Mouse (Mus musculus) ES-E14 (cell line): Measurements from ENCODE around the gene Mrpl41. TPM values are rescaled to one million over a fixed set of nuclear protein-coding genes. Genes with fewer than 3 reads are reported as not detected.
A peak's percentile ranks its signal among the peaks of the same experiment; 100 is the strongest.

Experiments
- DNase-seq: peaks from one replicate; pipeline ENCODE4 v3.0.0-alpha.2; 2013; ENCODE audit warnings: low read depth, low spot score
- H3K27ac ChIP-seq: 2 replicates; pipeline ENCODE4 v1.5.1; 2012; ENCODE audit warnings: low read depth, mild to moderate bottlenecking, low read length, moderate library complexity, mixed read lengths; ENCODE audit not compliant: poor library complexity, insufficient read depth, severe bottlenecking
- H3K36me3 ChIP-seq: 2 replicates; pipeline ENCODE4 v1.6.1; 2012; ENCODE audit warnings: mild to moderate bottlenecking, low read length, moderate library complexity, mixed read lengths; ENCODE audit not compliant: control insufficient read depth, poor library complexity, insufficient read depth, severe bottlenecking
- H3K4me1 ChIP-seq, 2 experiments: fragments of 150-350 bp in 1 of 2; sonication (generic) in 1 of 2; 2 replicates each; pipeline ENCODE4 v1.6.1; 2012; ENCODE audit warnings: low read length in 2 of 2, mild to moderate bottlenecking in 1 of 2, mixed read lengths in 1 of 2; ENCODE audit not compliant: control insufficient read depth in 2 of 2, insufficient read depth in 2 of 2, poor library complexity in 1 of 2
- H3K4me3 ChIP-seq, 2 experiments: fragments of 150-350 bp in 1 of 2; sonication (generic) in 1 of 2; 2 replicates each; pipeline ENCODE4 v1.5.1; 2012; ENCODE audit warnings: low read length in 2 of 2, low read depth in 1 of 2, mild to moderate bottlenecking in 1 of 2, mixed read lengths in 1 of 2; ENCODE audit not compliant: insufficient read depth in 1 of 2, poor library complexity in 1 of 2, severe bottlenecking in 1 of 2
- H3K9ac ChIP-seq: 2 replicates; pipeline ENCODE4 v1.6.1; 2012; ENCODE audit warnings: low read depth, mild to moderate bottlenecking, low read length, mixed read lengths; ENCODE audit not compliant: poor library complexity, insufficient read depth, severe bottlenecking
- H3K9me3 ChIP-seq: fragments of 150-350 bp; sonication (generic); 2 replicates; pipeline ENCODE4 v1.6.1; 2012; ENCODE audit warnings: low read depth, mild to moderate bottlenecking, low read length; ENCODE audit not compliant: control insufficient read depth, insufficient read depth
- CHD2 ChIP-seq: IDR thresholded peaks from 2 replicates; pipeline ENCODE4 v1.6.1; 2014; ENCODE audit warnings: mild to moderate bottlenecking, low read depth, low read length, inconsistent platforms
- HCFC1 ChIP-seq: IDR thresholded peaks from 2 replicates; pipeline ENCODE4 v1.6.1; 2012; ENCODE audit warnings: low read length, inconsistent platforms, borderline replicate concordance; ENCODE audit not compliant: insufficient read depth
- MAFK ChIP-seq: IDR thresholded peaks from 2 replicates; pipeline ENCODE4 v1.6.1; 2014; ENCODE audit warnings: mild to moderate bottlenecking, low read depth, low read length, inconsistent platforms; ENCODE audit not compliant: insufficient read depth
- ZC3H11A ChIP-seq: IDR thresholded peaks from 2 replicates; pipeline ENCODE4 v1.6.1; 2012; ENCODE audit warnings: low read depth, mild to moderate bottlenecking, inconsistent platforms, low read length, borderline replicate concordance
- ZNF384 ChIP-seq: IDR thresholded peaks from 2 replicates; pipeline ENCODE4 v1.6.1; 2012; ENCODE audit warnings: low read depth, low read length, inconsistent platforms
- in situ Hi-C, 2 experiments: fragments of 600-800 bp; cut with MboI; formaldehyde crosslinking; loops; one replicate each; pipeline ENCODE4 v1.15.1; 2025; ENCODE audit warnings: low sequenced_read_pairs in 2 of 2, inconsistent platforms in 1 of 2; ENCODE audit not compliant: unreplicated experiment in 2 of 2
- total RNA-seq: library from RNA; depleted of rRNA; stranded (reverse); fragments of 300-350 nt; gene quantifications from 2 replicates; pipeline ENCODE4 v1.2.3, GENCODE M21; 2012

The Mrpl41 gene
- total RNA-seq, 1 experiment = 38.3 TPM

DNA sequence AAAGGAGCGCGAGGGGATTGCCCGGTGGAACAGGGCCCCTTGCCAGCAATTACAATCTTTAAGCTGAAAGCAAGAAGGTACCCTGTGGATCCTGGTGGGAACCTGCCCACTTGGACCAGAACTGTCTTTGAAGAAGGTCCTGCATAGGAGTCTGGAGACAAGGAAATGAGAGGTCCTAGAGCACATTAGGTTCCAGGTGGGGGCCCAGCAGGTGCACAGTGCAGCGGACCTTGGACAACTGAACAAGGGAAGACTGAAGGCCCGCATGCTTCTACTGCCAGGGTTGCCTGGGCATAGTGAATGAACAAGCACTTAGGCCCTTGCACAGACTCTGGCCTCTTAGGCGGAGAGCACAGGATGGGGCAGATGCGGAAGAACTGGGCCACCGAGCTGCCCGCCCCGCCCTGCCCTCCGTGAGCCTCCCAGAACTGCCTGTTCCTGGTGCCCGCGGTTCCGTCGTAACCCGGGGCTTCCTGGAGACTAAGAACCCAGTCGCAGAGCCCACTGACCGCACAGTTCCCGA is 40.4 kb downstream of the Mrpl41 start:
- no peaks in the 10 kb centered on the region for H3K36me3 ChIP-seq
- no peak for DNase-seq
- peaks cover 0 to 5% of the 10 kb centered on the region in 2 experiments; a peak in 1 of 4 replicates for H3K4me1 ChIP-seq
- peak overlapping the region; percentile 89 to 90 for H3K4me3 ChIP-seq
- TF ChIP-seq HCFC1 = no peak
- TF ChIP-seq ZC3H11A = no peak
- no peak for TF ChIP-seq ZNF384
- no peak for TF ChIP-seq MAFK
- no peak for TF ChIP-seq CHD2
- peak overlapping the region; percentile 31; the same call in 1 of the 2 replicates for H3K27ac ChIP-seq
- H3K9me3 ChIP-seq = no peaks in the 10 kb centered on the region
- in situ Hi-C loops = no loop called here
- peak overlapping the region; percentile 90 for H3K9ac ChIP-seq

DNA sequence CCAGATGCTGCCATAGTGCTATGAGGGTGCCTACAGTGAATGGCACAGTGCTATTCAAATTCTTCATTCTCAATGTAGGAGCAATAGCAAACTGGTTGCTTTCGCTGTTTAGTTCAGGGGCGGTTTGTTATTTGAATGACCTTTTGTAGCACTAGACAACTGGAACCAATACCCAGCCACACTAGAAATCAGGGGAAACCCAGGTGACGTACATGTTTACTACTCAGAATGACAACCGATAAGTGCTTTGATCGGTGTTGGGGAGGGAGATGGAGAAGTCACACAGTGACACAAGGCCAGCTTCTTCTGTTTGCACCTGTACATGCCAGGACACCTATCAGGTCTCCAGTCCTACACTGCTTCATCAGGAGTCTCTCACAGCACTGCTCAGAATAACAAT is 45.3 kb downstream of the Mrpl41 start:
- no peak for DNase-seq
- in situ Hi-C loops = no loop called here
- TF ChIP-seq MAFK (no peak), CHD2 (no peak), ZC3H11A (no peak), ZNF384 (no peak), HCFC1 (no peak)
- Histone ChIP-seq H3K9ac (no peak overlapping the region), H3K4me3 (no peak overlapping the region), H3K36me3 (peaks cover 4% of the 10 kb centered on the region; the same call in 1 of the 2 replicates), H3K4me1 (peaks cover 1 to 12% of the 10 kb centered on the region in 2 experiments; a peak in 1 of 4 replicates), H3K27ac (no peak overlapping the region; the same call in 1 of the 2 replicates), H3K9me3 (no peaks in the 10 kb centered on the region)

DNA sequence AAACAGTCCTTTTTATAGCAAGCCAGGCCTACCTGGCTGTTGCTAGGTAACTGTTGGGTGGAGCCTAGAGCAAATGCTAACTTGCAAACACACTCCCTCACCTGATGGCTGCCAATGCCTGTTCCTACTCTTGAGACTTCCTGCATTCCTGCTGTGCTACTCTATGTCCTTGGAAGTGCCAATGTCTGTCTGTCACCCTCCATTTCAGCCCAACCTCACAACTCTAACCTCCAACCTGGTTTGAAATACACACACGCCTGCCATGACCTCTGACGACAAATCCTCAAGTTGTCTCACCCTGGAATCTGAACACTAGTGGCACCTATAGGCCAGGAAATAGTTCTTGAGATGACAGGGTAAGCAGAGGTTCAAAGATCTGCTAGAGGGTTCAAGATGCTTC is 45.8 kb downstream of the Mrpl41 start:
- H3K9ac ChIP-seq = no peak overlapping the region
- no peak overlapping the region for H3K4me3 ChIP-seq
- no peak overlapping the region for H3K27ac ChIP-seq
- peaks cover 1 to 12% of the 10 kb centered on the region in 2 experiments; a peak in 1 of 4 replicates for H3K4me1 ChIP-seq
- DNase-seq = no peak
- H3K9me3 ChIP-seq = no peaks in the 10 kb centered on the region
- H3K36me3 ChIP-seq = peaks cover 4% of the 10 kb centered on the region; the same call in 1 of the 2 replicates
- TF ChIP-seq ZC3H11A (no peak), HCFC1 (no peak), ZNF384 (no peak), CHD2 (no peak)
- in situ Hi-C loops = no loop called here

DNA sequence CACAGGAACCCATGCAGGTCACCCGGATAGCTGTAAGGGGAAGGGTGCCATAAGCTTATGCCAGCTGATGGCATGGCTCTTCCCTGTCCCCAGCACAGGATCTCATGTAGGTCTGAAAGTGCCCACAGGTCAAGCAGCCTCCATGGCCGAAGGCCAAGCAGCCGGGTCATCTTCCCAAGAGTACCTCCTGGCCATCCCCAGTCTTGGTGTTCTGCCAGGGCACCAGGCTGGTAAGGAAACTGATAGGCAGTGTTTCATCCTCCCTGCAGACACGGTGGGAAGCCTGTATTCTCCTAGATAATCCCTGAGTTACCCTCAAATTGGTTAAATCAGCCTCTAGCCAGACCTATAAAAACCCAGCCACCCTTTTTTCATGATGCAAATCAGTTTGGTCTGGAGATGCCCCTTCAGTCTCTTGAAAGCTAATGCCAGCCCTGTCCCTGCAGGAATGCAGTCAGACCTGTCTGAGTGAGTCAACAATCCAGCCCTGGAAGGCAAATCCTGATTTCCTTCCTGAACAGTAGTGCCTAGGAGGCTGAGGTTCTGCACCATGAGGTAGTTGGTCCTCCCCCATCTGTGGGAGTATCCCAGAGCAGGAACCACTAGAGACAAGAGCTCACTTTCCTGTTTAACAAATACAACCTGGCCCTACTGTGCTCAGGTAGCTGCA is 47.0 kb downstream of the Mrpl41 start:
- peaks cover 4% of the 10 kb centered on the region; the same call in 1 of the 2 replicates for H3K36me3 ChIP-seq
- peaks cover 1 to 12% of the 10 kb centered on the region in 2 experiments; a peak in 1 of 4 replicates for H3K4me1 ChIP-seq
- in situ Hi-C loops = no loop called here
- H3K4me3 ChIP-seq = no peak overlapping the region
- H3K27ac ChIP-seq = peak overlapping the region; percentile 66; the same call in 1 of the 2 replicates
- no peaks in the 10 kb centered on the region for H3K9me3 ChIP-seq
- DNase-seq = no peak
- TF ChIP-seq CHD2 = no peak
- TF ChIP-seq ZC3H11A = no peak
- no peak for TF ChIP-seq MAFK
- no peak for TF ChIP-seq ZNF384
- no peak for TF ChIP-seq HCFC1
- 0 out of 2 replicates have a peak overlapping the region, but pooled peaks have one; percentile 3 for H3K9ac ChIP-seq
